ENCODE assay signal across 13 mouse cellular contexts in genomic region chr9:20664366-20664765, GRCm38 (mm10). TPM values are rescaled to one million over a fixed set of nuclear protein-coding genes. Genes with fewer than 3 reads are reported as not detected.
A peak's percentile ranks its signal among the peaks of the same experiment; 100 is the strongest.
DNase-seq lines count a peak whose midpoint lies in the region; ATAC-seq and TF ChIP-seq lines count a peak whose summit lies in the region.
"Had no signal": no experiment of that assay in that cellular context is flagged by ENCODE, and none has a peak within 500 bp of the region (broad histone marks: within the 10 kb centered on the region; RNA-seq: fewer than 3 reads in every experiment).

No protein-coding gene starts in this region.

- peak; percentile 13 for DNase-seq in gastrocnemius, adult 2 months
- no peak for DNase-seq in gastrocnemius, postnatal 14 days
- no peak for DNase-seq in MN1 (ENCODE audit: low spot score)
- DNase-seq in urinary bladder, postnatal 36 days (ENCODE audit: low spot score in 2 of 2): no peak
- DNase-seq: adrenal gland, postnatal 25 days; liver had no signal

- WGBS in embryonic facial prominence, embryonic 15.5 days: 82% methylated on average over 2 of the region's 2 CpGs
- 58% methylated on average over 2 of the region's 2 CpGs for WGBS in hindbrain, embryonic 16.5 days
- 57% methylated on average over 2 of the region's 2 CpGs for WGBS in midbrain, embryonic 13.5 days
- WGBS in intestine, embryonic 15.5 days: 69% methylated on average over 2 of the region's 2 CpGs

- no peak overlapping the region for H3K27ac ChIP-seq in gastrocnemius, adult 2 months
- no peak overlapping the region; the same call in 1 of the 2 replicates for H3K27ac ChIP-seq in embryonic facial prominence, embryonic 15.5 days (replicated peaks)
- H3K27ac ChIP-seq in hindbrain, embryonic 16.5 days (ENCODE audit: low read depth, low read length): peak overlapping the region; percentile 83
- peak overlapping the region; percentile 85 for H3K27ac ChIP-seq in midbrain, embryonic 13.5 days
- H3K27ac ChIP-seq in intestine, embryonic 15.5 days: no peak overlapping the region
- H3K27ac ChIP-seq: macrophage; stomach, embryonic 15.5 days had no signal

- intact Hi-C loops in gastrocnemius, adult 2 months (cut with DNase I): loop anchor here (5.0 to 10.0 kb wide), 2 partner anchors 63 to 170 kb away; no protein-coding TSS in a partner anchor
- intact Hi-C loops in gastrocnemius, postnatal 14 days (cut with DNase I; ENCODE audit: low total_unique reads): loop anchor here (5.0 kb wide), 1 partner anchor 63 kb away; no protein-coding TSS in a partner anchor

- H3K36me3 ChIP-seq in embryonic facial prominence, embryonic 15.5 days: peaks cover 55% of the 10 kb centered on the region
- H3K36me3 ChIP-seq in hindbrain, embryonic 16.5 days (ENCODE audit: control insufficient read depth, insufficient read depth, low read length): peaks cover 14% of the 10 kb centered on the region; the same call in 1 of the 2 replicates
- H3K36me3 ChIP-seq in midbrain, embryonic 13.5 days: peaks cover 63% of the 10 kb centered on the region
- H3K36me3 ChIP-seq in intestine, embryonic 15.5 days: peaks cover 25% of the 10 kb centered on the region

- 0 out of 2 replicates have a peak, but pooled peaks have one; percentile 5 for ATAC-seq in embryonic facial prominence, embryonic 15.5 days (ENCODE audit: insufficient number of reproducible peaks, low FRiP score, low TSS enrichment, low read depth)
- ATAC-seq in hindbrain, embryonic 16.5 days: peak; percentile 49
- ATAC-seq in midbrain, embryonic 13.5 days: peak; percentile 32; the same call in 1 of the 2 replicates
- ATAC-seq in intestine, embryonic 15.5 days: no peak
- ATAC-seq: Patski had no signal

- H3K9me3 ChIP-seq in embryonic facial prominence, embryonic 15.5 days (replicated peaks): no peaks in the 10 kb centered on the region
- H3K9me3 ChIP-seq in hindbrain, embryonic 16.5 days (ENCODE audit: control insufficient read depth, low read length): no peaks in the 10 kb centered on the region
- H3K9me3 ChIP-seq in midbrain, embryonic 13.5 days: no peaks in the 10 kb centered on the region
- H3K9me3 ChIP-seq in intestine, embryonic 15.5 days: no peaks in the 10 kb centered on the region
- H3K9me3 ChIP-seq: stomach, embryonic 15.5 days had no signal

- H3K27me3 ChIP-seq in embryonic facial prominence, embryonic 15.5 days: no peaks in the 10 kb centered on the region
- H3K27me3 ChIP-seq in hindbrain, embryonic 16.5 days (replicated peaks; ENCODE audit: control insufficient read depth, insufficient read depth, low read length): no peaks in the 10 kb centered on the region
- H3K27me3 ChIP-seq in midbrain, embryonic 13.5 days: no peaks in the 10 kb centered on the region
- no peaks in the 10 kb centered on the region for H3K27me3 ChIP-seq in intestine, embryonic 15.5 days (replicated peaks)
- H3K27me3 ChIP-seq: Patski; stomach, embryonic 15.5 days had no signal

- no peak overlapping the region for H3K9ac ChIP-seq in embryonic facial prominence, embryonic 15.5 days
- H3K9ac ChIP-seq in hindbrain, embryonic 16.5 days (ENCODE audit: low read depth, low read length): peak overlapping the region; percentile 25; the same call in 1 of the 2 replicates
- H3K9ac ChIP-seq in midbrain, embryonic 13.5 days (replicated peaks): peak overlapping the region; percentile 42
- no peak overlapping the region for H3K9ac ChIP-seq in intestine, embryonic 15.5 days
- H3K9ac ChIP-seq: stomach, embryonic 15.5 days had no signal

- no peak overlapping the region for H3K4me3 ChIP-seq in gastrocnemius, adult 2 months
- no peak overlapping the region for H3K4me3 ChIP-seq in embryonic facial prominence, embryonic 15.5 days (replicated peaks)
- H3K4me3 ChIP-seq in hindbrain, embryonic 16.5 days (ENCODE audit: low read length): no peak overlapping the region
- H3K4me3 ChIP-seq in midbrain, embryonic 13.5 days (replicated peaks): no peak overlapping the region
- no peak overlapping the region for H3K4me3 ChIP-seq in intestine, embryonic 15.5 days (replicated peaks)
- H3K4me3 ChIP-seq: stomach, embryonic 15.5 days had no signal

- H3K4me2 ChIP-seq in embryonic facial prominence, embryonic 15.5 days (replicated peaks): no peak overlapping the region
- no peak overlapping the region for H3K4me2 ChIP-seq in hindbrain, embryonic 16.5 days (ENCODE audit: low read length)
- no peak overlapping the region for H3K4me2 ChIP-seq in midbrain, embryonic 13.5 days (replicated peaks)
- H3K4me2 ChIP-seq in intestine, embryonic 15.5 days (replicated peaks): no peak overlapping the region
- H3K4me2 ChIP-seq: stomach, embryonic 15.5 days had no signal

- no peak for TF ChIP-seq CTCF in gastrocnemius, adult 2 months (IDR thresholded peaks at IDR 0.05)

- H3K4me1 ChIP-seq in embryonic facial prominence, embryonic 15.5 days: 0 out of 2 replicates have a peak, but pooled peaks cover 3% of the 10 kb centered on the region
- H3K4me1 ChIP-seq in hindbrain, embryonic 16.5 days (ENCODE audit: control insufficient read depth, insufficient read depth, low read depth, low read length): peaks cover 31% of the 10 kb centered on the region
- H3K4me1 ChIP-seq in midbrain, embryonic 13.5 days (replicated peaks): peaks cover 47% of the 10 kb centered on the region
- H3K4me1 ChIP-seq in intestine, embryonic 15.5 days (replicated peaks): no peaks in the 10 kb centered on the region; the same call in 1 of the 2 replicates
- H3K4me1 ChIP-seq: stomach, embryonic 15.5 days had no signal

RNA-seq across cellular contexts. Expression of gene Pin1, which starts 12.5 kb away (rescaled TPM):
- 10 to 100 TPM; 13.0 to 15.0 TPM for total RNA-seq in gastrocnemius, adult 2 months (2021)
- 10 to 100 TPM; 14.6 to 15.5 TPM for total RNA-seq in gastrocnemius, postnatal 14 days (2021)
- 47.7 and 49.5 TPM in 2 replicates for polyA plus RNA-seq in embryonic facial prominence, embryonic 15.5 days (2015; fragmentation: Nextera tagmentation; extraction: Ambion mirVana)
- 70.6 and 76.1 TPM in 2 replicates for polyA plus RNA-seq in hindbrain, embryonic 16.5 days (2015; fragmentation: Nextera tagmentation; extraction: Ambion mirVana)
- 62.0 and 63.2 TPM in 2 replicates for polyA plus RNA-seq in midbrain, embryonic 13.5 days (2015; fragmentation: Nextera tagmentation; extraction: Ambion mirVana)
- 44.1 and 46.8 TPM in 2 replicates for polyA plus RNA-seq in intestine, embryonic 15.5 days (2015; fragmentation: Nextera tagmentation; extraction: Ambion mirVana)

RNA-seq across cellular contexts. Expression of gene Fbxl12, which starts 19.8 kb away (rescaled TPM):
- total RNA-seq in gastrocnemius, adult 2 months (2021): 1 to 10 TPM; 4.7 to 5.3 TPM
- 1 to 10 TPM; 5.7 to 6.6 TPM for total RNA-seq in gastrocnemius, postnatal 14 days (2021)
- polyA plus RNA-seq in embryonic facial prominence, embryonic 15.5 days (2015; fragmentation: Nextera tagmentation; extraction: Ambion mirVana): 18.7 and 19.8 TPM in 2 replicates
- 14.6 and 15.6 TPM in 2 replicates for polyA plus RNA-seq in hindbrain, embryonic 16.5 days (2015; fragmentation: Nextera tagmentation; extraction: Ambion mirVana)
- 17.7 and 19.0 TPM in 2 replicates for polyA plus RNA-seq in midbrain, embryonic 13.5 days (2015; fragmentation: Nextera tagmentation; extraction: Ambion mirVana)
- polyA plus RNA-seq in intestine, embryonic 15.5 days (2015; fragmentation: Nextera tagmentation; extraction: Ambion mirVana): 14.7 and 16.4 TPM in 2 replicates

RNA-seq across cellular contexts. Expression of gene Ubl5, which starts 21.7 kb away (rescaled TPM):
- 100 to 1,000 TPM; 188 to 210 TPM for total RNA-seq in gastrocnemius, adult 2 months (2021)
- 100 to 1,000 TPM; 172 to 182 TPM for total RNA-seq in gastrocnemius, postnatal 14 days (2021)
- 396 and 416 TPM in 2 replicates for polyA plus RNA-seq in embryonic facial prominence, embryonic 15.5 days (2015; fragmentation: Nextera tagmentation; extraction: Ambion mirVana)
- 428 and 459 TPM in 2 replicates for polyA plus RNA-seq in hindbrain, embryonic 16.5 days (2015; fragmentation: Nextera tagmentation; extraction: Ambion mirVana)
- polyA plus RNA-seq in midbrain, embryonic 13.5 days (2015; fragmentation: Nextera tagmentation; extraction: Ambion mirVana): 541 and 558 TPM in 2 replicates
- polyA plus RNA-seq in intestine, embryonic 15.5 days (2015; fragmentation: Nextera tagmentation; extraction: Ambion mirVana): 356 and 399 TPM in 2 replicates

Comparison
In these comparisons a context has a peak if more than half of its experiments do, and no peak if none do; other contexts are left out.
1. H3K27ac ChIP-seq: peak in hindbrain, embryonic 16.5 days (single experiment) and midbrain, embryonic 13.5 days (single experiment); none in gastrocnemius, adult 2 months (single experiment), embryonic facial prominence, embryonic 15.5 days (single experiment) and intestine, embryonic 15.5 days (single experiment).
2. H3K9ac ChIP-seq: peak in hindbrain, embryonic 16.5 days (single experiment) and midbrain, embryonic 13.5 days (single experiment); none in embryonic facial prominence, embryonic 15.5 days (single experiment) and intestine, embryonic 15.5 days (single experiment).